Mouse (Mus musculus): Measurements from ENCODE around the gene D430019H16Rik. TPM values are rescaled to one million over a fixed set of nuclear protein-coding genes. Genes with fewer than 3 reads are reported as not detected.

Gene D430019H16Rik
- 100 to 1,000 TPM; 158 to 166 TPM for total RNA-seq (2021)
- long read RNA-seq, full-length matches to known transcripts, result 2 of 45 reads
- long read RNA-seq, partial matches to known transcripts, result 0 of 45 reads
- long read RNA-seq, other reads (novel, unspliced or antisense), result 43 of 45 reads

DNA sequence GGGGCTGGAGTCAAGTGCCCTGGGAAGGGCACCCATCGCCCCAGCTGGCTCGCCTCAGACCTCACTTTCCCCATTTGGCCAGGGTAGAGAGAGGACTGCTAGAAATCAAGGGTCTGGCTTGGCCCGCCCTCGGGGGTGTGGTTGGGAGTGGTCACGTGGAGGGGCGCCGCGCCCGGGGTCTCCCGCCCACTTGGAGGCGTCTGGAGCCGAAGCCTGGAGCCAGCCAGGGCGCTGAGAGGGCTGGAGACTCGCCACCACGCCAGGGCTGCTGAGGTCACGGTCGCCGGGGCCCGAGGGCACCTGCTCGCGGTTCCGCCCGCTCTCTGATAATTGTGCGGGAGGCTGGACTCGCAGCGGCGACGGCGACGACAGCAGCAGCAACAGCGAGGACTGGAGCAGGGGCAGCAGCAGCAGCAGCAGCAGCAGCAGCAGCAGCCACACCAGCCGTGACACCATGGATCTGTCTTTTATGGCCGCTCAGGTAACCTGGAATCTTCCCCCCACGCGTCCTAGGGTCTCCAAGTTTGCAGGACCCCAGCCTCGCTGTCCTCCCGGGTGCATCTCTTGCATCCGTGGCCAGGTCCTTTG is at the start of gene D430019H16Rik:
TSS of gene D430019H16Rik (plus strand) at position 187 of the 588 bp plus-strand sequence.
- DNase-seq (ENCODE audit: low spot score in 2 of 2), result peak; percentile 80 to 85

GRCm38 (mm10) chr12:105406008-105406407 is 47.6 kb upstream of the D430019H16Rik start:
- DNase-seq (ENCODE audit: low spot score in 2 of 2), result no peak

GRCm38 (mm10) chr12:105413909-105414308 is 39.7 kb upstream of the D430019H16Rik start:
- no peak for DNase-seq (ENCODE audit: low spot score in 2 of 2)

DNA sequence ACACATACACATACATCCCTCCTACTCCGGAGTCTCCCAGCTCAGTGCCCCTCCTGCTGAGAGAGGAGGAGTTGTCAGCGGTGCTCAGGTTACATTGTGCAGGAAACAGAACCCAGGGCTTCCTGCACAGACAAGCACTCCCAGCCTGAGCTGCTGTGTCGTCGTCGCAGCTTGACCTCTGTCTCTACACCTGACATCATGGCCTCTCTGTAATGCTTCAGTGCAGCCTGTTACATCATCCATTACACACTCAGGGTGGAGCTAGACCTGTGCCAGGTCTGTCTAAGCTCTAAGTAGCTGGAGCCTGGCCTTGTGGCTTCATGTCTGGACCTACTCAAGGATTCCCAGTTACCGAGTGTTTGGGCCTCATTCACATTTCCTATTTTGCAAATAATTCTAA is 33.2 kb upstream of the D430019H16Rik start:
- DNase-seq (ENCODE audit: low spot score in 2 of 2), result no peak

DNA sequence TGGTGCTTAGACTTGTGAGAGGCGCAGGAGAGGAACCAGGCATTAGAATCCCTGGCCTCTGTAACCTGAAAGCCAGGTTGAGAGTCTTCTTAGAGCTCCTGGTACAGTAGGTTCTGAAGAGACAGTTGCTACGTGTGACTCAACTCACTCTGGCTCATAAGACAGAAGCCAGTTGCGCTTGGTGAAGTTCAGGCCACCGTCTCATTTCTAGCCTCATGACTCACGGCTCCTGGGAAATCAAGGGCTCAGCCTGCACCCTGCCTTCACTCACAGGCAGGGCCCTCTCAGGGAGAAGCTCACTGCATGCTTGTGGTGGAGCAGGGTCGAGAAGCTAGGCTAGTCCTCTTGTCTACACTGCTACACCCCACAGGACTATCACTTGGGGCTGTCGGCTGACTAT is 27.1 kb upstream of the D430019H16Rik start:
- no peak for DNase-seq (ENCODE audit: low spot score in 2 of 2)

DNA sequence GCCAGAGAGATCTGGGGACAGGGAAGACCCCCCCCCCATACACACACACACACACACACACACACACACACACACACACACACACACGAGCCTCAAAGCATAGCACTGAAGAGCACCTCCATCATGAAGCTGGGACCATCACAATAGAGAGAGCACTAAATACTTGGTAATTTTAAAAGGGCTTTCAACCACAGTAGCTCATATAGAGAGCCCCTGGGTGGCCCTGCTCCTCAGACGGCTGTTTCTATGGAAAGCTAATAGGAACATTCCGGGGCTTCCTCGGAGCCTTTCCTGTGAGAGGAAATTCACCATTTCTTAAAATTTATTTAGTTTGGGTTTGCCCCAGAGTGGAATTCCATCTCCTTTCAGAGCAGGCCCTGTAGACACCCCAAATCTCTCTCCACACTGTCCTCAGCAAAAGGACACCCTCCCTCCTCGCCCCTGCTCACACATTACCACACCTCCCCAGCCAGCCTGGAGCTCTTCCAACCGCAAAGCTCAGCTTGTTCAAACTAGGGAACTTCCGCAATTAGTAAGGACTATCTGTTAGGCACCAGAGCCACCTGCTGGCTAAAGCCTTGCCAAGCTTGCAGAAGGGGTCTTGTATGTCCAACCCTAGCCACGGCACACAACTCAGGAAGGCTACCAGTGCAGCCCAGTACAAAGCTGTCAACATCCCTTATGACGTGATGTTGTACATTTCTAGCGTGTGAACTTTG is 26.5 kb upstream of the D430019H16Rik start:
- DNase-seq (ENCODE audit: low spot score in 2 of 2), result peak; percentile 87 to 88

DNA sequence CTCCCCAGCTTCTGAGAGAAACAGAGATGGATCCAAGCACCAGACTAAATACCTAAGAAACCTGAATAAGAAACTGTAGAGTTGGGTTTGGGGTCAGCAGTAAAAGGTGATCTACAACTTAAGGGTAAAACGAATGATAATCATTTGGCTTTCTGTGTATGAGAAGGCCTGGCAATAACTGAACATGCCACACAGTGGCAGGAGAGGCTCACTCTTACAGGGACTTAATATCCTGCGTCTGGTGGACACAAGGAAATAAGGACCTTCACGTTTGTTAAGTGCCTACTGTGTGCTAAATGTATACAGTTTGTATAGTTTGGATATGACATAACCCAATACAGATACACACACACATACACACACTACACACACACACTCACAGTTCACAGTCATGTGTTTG is 21.8 kb upstream of the D430019H16Rik start:
- DNase-seq (ENCODE audit: low spot score in 2 of 2), result no peak

DNA sequence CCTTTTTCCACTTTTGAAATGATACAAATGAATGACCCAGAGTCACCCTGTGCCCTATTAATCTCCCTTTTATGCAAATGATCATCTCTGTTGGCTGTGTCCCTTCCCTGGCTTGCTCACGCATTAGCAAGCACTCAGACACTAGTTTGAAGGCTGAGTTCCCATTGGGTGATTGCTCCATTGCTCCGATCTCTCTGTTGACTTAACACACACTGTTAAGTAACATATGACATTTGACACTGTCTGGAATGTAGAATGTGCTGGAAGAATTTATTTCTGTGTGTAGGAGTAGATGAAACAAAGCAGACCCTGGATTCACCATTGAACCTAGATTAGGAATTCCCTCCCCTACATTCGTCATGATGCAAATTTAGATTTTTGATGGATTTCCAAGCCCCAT is 20.8 kb upstream of the D430019H16Rik start:
- DNase-seq (ENCODE audit: low spot score in 2 of 2), result no peak

- DNase-seq (ENCODE audit: low spot score in 2 of 2), result no peak
Observed at GRCm38 (mm10) chr12:105438259-105438658, 15.4 kb upstream of the D430019H16Rik start.

- no peak for DNase-seq (ENCODE audit: low spot score in 2 of 2)
Observed at GRCm38 (mm10) chr12:105439976-105440375, 13.7 kb upstream of the D430019H16Rik start.

GRCm38 (mm10) chr12:105443569-105443968 is 10.1 kb upstream of the D430019H16Rik start:
- DNase-seq (ENCODE audit: low spot score in 2 of 2), result no peak

DNA sequence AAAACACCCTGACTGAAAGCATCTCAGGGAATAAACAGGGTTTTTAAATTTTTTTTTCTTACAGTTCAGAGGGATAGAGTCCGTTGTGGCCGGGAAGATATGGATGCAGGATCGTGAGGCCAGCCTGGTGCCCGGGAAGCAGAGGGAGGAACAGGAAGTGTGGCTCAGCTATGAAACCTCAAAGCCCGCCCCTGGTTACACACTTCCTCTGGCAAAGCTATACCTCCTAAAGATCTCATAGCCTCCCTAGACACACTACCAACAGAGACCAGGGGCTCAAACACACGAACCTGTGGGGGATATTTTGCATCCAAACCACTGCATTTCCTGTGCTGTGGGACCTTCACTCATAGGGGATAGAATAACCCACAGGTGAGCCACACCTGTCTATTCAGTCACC is 7.9 kb upstream of the D430019H16Rik start:
- DNase-seq (ENCODE audit: low spot score in 2 of 2), result no peak

- no peak for DNase-seq (ENCODE audit: low spot score in 2 of 2)
Observed at GRCm38 (mm10) chr12:105449239-105449638, 4.4 kb upstream of the D430019H16Rik start.

- DNase-seq (ENCODE audit: low spot score in 2 of 2), result peak in 1 of 2 experiments; percentile 48
Observed at GRCm38 (mm10) chr12:105454258-105455062, 804 bp downstream of the D430019H16Rik start.

- DNase-seq (ENCODE audit: low spot score in 2 of 2), result no peak
Observed at GRCm38 (mm10) chr12:105455063-105455559, 1.5 kb downstream of the D430019H16Rik start.

- no peak for DNase-seq (ENCODE audit: low spot score in 2 of 2)
Observed at GRCm38 (mm10) chr12:105458791-105459190, 5.1 kb downstream of the D430019H16Rik start.

DNA sequence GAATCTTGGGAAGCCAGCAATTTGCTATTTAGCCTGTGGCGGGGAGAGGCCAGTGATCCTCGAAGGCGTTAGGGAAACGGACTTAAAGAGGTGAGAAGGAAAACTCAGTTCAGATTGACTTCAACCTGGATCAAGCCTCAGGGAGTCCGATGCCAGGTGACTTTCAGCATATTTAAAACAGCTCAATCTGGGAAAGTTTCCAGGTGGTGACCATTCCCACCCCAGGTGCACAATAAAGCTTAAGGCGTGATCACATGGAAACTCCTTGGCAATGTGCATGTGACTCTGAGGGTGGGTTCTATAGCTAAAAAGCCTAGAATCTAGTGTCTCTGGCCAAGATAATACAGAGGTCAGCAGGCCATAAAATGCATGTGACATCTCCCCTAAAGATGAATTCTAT is 7.4 kb downstream of the D430019H16Rik start:
- no peak for DNase-seq (ENCODE audit: low spot score in 2 of 2)

GRCm38 (mm10) chr12:105469026-105469425 is 15.4 kb downstream of the D430019H16Rik start:
- no peak for DNase-seq (ENCODE audit: low spot score in 2 of 2)

DNA sequence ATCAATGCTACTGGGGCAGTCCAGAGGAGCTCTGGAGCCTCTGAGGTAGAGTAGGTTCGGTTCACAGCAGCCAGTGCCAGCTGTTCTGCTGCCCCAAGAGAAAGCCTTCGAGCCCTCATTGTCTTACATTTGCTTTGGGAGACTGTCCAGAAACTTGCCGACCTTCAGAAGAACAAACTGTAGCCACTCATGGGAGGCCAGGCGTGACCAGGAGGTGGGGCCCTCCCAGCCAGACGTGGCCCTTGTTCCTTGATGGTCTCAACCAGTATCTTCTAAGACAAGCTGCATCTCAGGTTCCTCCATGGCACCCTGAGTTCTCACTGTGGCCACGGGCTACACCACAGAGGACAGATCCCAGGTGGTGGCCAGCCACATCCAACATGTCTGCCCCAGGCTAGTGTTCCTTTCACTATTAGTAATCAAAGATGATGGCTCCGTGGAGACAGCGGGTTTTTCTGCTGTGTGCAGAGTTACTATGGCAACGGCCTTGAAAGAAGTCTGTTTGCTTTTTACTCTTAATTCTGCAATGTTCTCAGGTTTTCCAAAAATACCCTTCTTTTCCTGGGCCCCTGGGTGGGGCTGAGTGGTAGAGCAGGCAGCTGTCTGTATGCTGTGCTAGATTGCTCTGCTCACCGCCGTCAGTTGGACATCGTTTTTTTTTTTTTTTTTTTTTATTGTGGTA is 21.7 kb downstream of the D430019H16Rik start:
- no peak for DNase-seq (ENCODE audit: low spot score in 2 of 2)

DNA sequence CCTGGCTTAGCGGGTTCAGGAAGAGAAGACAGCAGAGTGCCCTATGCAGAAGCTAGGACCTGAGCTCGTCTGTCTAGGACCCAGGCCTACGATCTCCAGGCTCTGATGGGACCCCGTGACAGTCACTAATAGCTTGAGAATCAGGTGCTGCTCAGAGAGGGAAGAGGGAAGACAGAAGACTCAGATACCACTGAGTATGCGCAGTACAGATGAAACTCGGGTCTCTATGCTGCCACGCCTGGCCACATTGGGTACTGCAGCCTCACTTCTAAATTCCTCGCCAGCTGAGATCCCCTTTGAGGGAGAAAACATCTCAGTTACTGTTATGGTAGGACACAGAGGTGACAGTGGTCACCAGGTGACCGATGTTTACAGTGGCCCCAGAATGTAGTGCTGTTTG is 22.8 kb downstream of the D430019H16Rik start:
- peak; percentile 82 to 83 for DNase-seq (ENCODE audit: low spot score in 2 of 2)

GRCm38 (mm10) chr12:105476993-105477392 is 23.3 kb downstream of the D430019H16Rik start:
- DNase-seq (ENCODE audit: low spot score in 2 of 2), result no peak

All from layer of hippocampus, postnatal 10 days (tissue).